Mouse (Mus musculus) left cerebral cortex, adult 8-10 months (tissue): Measurements from ENCODE around the gene Rarb. TPM values are rescaled to one million over a fixed set of nuclear protein-coding genes. Genes with fewer than 3 reads are reported as not detected.
"Not testable (repeated sequence)": the region's sequence is repeated elsewhere in the genome, so short reads cannot be mapped to it uniquely, and the experiment has no call there.

ENCODE experiments used
- DNase-seq, 2 experiments: peaks; one replicate each; pipeline ENCODE4 v3.0.0; 2022; ENCODE audit warnings: low spot score in 2 of 2
- total RNA-seq, 4 experiments: library from RNA; stranded (reverse); gene quantifications; 2 replicates each; pipeline ENCODE4 v1.2.4; 2022

Rarb gene
- 10 to 100 TPM; 35.7 to 38.3 (median 36.5) TPM for total RNA-seq

GRCm38 (mm10) chr14:16818602-16819250 lies at the start of gene Rarb:
Gene Rarb (minus strand): TSS chr14:16819156.
- DNase-seq: no peak

- no peak for DNase-seq
These were observed 23.1 kb upstream of the Rarb start for GRCm38 (mm10) chr14:16842036-16842435.

GRCm38 (mm10) chr14:16841597-16841989 lies 22.6 kb upstream of the Rarb start:
- DNase-seq: no peak

GRCm38 (mm10) chr14:16840951-16841596 lies 22.1 kb upstream of the Rarb start:
- no peak for DNase-seq

- DNase-seq: no peak
These were observed 21.2 kb upstream of the Rarb start for GRCm38 (mm10) chr14:16840135-16840534.

GRCm38 (mm10) chr14:16815096-16815741 lies 3.7 kb downstream of the Rarb start:
- no peak for DNase-seq

GRCm38 (mm10) chr14:16806155-16806554 lies 12.8 kb downstream of the Rarb start:
- no peak for DNase-seq

- DNase-seq: no peak
These were observed 28.8 kb downstream of the Rarb start for GRCm38 (mm10) chr14:16790161-16790560.

- DNase-seq: no peak
These were observed 36.9 kb downstream of the Rarb start for GRCm38 (mm10) chr14:16781942-16782541.

GRCm38 (mm10) chr14:16776723-16777381 lies 42.1 kb downstream of the Rarb start:
- DNase-seq: no peak

GRCm38 (mm10) chr14:16772927-16773326 lies 46.0 kb downstream of the Rarb start:
- DNase-seq: no peak

- DNase-seq: no peak
These were observed 53.1 kb downstream of the Rarb start for GRCm38 (mm10) chr14:16765891-16766290.

- no peak for DNase-seq
These were observed 56.2 kb downstream of the Rarb start for GRCm38 (mm10) chr14:16762773-16763172.

- DNase-seq: no peak
These were observed 60.1 kb downstream of the Rarb start for GRCm38 (mm10) chr14:16758773-16759434.

GRCm38 (mm10) chr14:16755601-16756000 lies 63.4 kb downstream of the Rarb start:
- DNase-seq: not testable (repeated sequence)

- DNase-seq: no peak
These were observed 66.3 kb downstream of the Rarb start for GRCm38 (mm10) chr14:16752648-16753047.

GRCm38 (mm10) chr14:16746982-16747578 lies 71.9 kb downstream of the Rarb start:
- peak in 1 of 2 experiments; percentile 33 for DNase-seq

- DNase-seq: peak in 1 of 2 experiments; percentile 41
These were observed 77.8 kb downstream of the Rarb start for GRCm38 (mm10) chr14:16740982-16741739.

- DNase-seq: peak in 1 of 2 experiments; percentile 73
These were observed 80.4 kb downstream of the Rarb start for GRCm38 (mm10) chr14:16738538-16738937.

- peak in 1 of 2 experiments; percentile 16 for DNase-seq
These were observed 81.2 kb downstream of the Rarb start for GRCm38 (mm10) chr14:16737781-16738180.
